Mouse (Mus musculus) lung, postnatal 36 days (tissue): Measurements from ENCODE around the gene Fcho1.
"Not testable (repeated sequence)": the region's sequence is repeated elsewhere in the genome, so short reads cannot be mapped to it uniquely, and the experiment has no call there.

Source experiments
- DNase-seq: peaks from one replicate; pipeline ENCODE4 v3.0.0; 2022; ENCODE audit warnings: mixed read lengths

Fcho1 gene

DNA sequence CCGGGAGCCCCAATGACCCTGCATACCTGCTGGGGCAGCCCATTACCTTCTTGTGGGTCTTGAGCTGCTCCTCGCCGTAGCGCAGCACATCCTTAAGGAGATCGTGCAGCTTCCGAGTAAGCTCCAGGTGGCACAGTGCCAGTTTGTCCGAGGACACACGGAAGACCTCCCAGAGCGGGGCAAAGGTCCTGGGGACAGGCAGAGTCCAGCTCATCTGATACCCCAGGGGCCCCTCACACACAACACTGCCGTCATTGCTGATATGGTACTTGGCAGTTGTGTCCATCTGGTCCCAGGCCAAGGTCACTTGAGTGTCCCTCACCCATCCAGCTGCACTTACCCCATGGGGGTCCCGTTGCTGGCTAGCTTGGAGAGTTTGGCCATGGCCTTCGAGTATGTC lies 8.4 kb downstream of the Fcho1 start:
- DNase-seq = no peak

DNA sequence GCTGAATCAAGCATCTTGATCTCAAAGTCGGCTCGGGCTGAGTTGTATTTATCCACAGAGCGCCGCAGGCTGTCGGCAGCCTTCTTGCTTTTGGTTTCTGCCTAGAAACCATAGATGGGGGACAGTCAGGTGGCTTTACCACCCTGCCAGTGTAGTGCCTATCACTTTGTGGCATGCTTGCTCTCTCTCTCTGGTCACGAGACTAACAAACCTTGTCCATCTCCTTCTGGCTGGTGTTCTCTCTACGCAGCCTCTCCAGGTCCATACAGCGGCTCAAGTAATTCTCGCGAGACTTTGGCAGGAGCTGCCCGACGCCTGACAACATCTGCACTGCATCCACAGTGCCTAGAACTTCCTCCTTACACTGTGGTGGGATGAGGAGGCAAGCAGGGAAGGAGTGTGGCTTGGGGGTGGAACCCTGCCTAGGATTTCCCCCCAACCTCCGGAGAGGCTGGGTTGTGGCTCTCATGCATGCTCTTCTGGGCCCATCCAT lies 8.9 kb downstream of the Fcho1 start:
- DNase-seq = no peak

GRCm38 (mm10) chr8:71715531-71715930 lies 10.0 kb downstream of the Fcho1 start:
- DNase-seq = no peak

DNA sequence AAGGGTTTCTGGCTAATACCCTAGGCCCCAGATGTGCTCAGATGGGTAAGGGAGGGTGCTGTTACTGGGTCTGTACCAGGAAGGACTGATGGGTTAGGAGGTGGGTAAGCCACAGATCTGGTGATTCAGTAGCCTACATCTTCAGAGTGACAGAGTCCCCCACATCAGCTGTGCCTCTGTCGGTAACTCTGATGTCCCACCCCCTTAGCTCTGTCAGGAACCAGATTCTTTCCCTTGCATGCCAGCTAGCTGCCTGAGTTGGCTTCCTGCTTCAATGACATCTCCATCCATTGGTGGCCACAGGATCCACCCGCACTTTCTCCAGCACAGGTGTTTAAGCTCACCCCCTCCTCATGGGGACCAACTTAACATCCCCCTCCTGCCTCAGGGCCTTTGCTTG lies 13.9 kb downstream of the Fcho1 start:
- no peak for DNase-seq

DNA sequence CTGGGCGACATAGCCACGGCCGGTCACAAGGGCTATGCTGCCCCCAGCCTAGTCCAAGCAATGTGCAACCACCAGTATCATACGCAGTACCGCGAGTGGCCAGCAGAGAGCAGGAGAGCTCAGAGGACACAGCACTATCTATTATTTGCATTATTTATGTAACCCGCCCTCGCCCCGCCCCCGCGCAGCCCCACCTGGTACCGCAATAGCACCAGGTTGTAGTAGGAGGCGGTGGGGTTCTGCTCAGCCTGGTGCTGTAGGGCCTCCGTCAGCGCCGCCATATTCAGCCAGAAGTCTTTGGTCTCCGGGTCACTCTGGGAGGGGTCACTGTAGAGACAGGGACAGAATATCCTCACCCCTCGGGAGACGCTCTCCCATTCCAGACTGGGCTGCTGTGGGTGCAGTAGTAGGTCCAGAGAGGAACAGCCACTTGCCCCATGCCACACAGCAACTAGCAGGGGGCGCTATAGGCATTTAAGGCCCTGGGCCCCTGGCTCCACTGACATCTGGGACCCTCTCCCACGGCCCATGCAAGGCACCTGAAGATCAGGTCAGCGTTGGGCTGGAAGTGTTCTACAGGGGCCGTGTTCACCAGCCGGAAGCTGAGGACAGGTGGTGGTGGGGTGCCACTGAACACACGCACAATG lies 15.6 kb downstream of the Fcho1 start:
- peak; percentile 93 for DNase-seq

- no peak for DNase-seq
These were observed 16.2 kb downstream of the Fcho1 start for GRCm38 (mm10) chr8:71709134-71709799.

DNA sequence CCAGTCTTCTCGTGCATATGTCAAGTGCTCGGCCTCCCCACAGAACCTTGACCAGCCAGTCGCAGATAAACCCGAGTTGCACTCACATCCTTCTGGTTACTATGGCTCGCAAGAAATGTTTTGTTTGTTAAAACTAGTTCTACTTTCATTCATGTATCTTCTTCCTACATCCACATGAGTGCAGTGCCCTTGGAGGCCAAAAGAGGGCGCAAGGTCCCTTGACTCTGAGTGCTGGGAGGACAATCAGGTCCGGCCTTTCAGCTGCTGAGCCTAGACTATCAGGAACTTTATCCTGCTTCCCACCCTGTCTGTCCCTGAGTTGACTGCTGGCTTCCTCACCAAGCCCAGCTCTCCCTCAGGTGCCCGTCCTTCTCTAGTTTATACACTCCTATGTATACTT lies 17.6 kb downstream of the Fcho1 start:
- peak; percentile 71 for DNase-seq

- not testable (repeated sequence) for DNase-seq
These were observed 22.1 kb downstream of the Fcho1 start for GRCm38 (mm10) chr8:71703400-71703799.

DNA sequence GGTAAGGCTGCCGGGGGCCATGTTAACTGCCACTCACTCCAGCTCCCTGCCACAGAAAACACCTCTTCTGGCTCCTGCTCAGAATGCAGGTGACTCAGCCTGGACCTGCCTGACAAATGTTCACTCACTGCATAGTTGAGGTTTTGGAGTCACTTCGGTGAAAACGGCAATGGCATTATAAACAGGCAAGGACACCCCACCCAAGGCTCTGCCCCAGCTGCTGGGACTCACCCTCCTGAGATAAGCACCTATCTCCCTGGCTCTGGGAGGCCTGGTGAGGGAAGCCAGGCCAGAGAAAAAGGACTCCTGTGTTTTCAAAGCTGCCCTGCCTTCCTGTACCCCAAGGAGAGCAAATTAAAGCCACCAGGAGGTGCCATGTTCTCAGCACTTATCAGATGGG lies 22.6 kb downstream of the Fcho1 start:
- no peak for DNase-seq

- peak; percentile 21 for DNase-seq
These were observed 23.5 kb downstream of the Fcho1 start for GRCm38 (mm10) chr8:71702087-71702432.

DNA sequence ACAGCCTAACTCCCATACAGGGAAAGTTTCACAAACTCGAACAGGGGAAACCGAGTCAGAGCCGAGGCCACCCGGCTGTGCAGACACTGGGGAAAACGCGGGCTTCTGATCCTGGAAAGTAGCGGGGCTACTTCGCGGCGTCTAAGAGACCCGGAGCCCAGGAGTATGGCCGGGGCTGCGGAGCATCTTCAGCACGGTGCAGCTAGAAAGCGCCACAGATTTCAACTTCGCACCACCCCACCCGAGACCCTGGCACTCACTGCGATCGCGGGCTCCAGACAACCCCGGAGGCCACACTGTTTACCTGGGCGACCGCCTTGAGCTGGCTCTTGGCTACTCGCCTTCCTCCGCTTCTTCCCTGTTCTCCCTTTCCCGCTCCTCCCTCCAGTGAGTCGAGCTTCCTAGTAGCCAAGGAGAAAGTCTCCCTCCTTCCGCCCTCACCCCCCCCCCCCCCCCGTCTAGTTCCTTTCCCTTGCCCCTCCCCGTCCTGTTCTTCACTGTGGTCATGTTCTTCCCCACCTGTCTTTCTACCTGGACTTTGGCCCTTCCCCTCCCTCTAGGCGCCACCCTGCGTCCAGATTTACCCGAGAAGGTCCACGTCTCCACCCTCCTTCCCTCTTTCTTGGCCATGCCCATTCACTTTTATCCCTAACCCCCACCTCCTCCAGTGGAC lies 24.0 kb downstream of the Fcho1 start, which contains the start of gene B3gnt3:
Gene B3gnt3 (minus strand): TSS at position 376 of the 673 bp plus-strand sequence.
- DNase-seq = peak; percentile 8

DNA sequence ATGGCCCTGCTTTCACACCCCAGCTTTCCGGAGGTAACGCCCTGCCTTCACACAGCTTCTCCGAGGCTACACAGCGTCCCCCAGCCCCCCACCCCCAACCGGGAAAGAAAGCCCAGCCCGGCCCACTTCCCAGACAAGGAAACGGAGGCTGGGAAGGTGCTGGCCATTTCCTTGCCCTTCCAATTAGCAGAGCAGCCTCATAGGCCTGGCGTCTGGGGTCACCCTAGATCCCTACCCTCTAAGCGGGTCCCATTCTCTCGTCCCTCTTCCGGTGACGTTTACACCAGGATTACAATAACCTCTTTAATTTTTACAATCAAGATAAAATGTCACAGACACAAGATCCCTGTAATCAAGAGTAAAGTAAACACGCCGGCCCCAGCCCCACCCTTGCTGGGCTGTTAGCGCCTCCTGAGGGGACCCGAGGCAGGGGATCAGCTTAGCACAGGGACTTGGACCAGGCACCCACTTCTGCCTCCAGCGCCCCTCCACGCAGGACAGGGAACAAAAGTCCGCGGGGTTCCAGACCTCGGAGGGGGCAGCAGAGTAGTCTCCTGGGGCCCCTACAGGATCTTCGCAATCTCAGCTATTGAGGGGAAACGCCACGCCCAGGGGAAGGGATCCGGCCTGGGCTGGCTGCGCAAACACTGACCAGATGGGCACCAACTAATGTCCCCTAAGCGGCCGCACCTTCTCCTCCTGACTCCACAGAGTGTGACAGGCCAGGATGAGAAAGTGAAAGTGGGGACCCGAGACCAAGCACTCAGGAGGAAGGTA lies 24.8 kb downstream of the Fcho1 start:
- peak; percentile 68 for DNase-seq

DNA sequence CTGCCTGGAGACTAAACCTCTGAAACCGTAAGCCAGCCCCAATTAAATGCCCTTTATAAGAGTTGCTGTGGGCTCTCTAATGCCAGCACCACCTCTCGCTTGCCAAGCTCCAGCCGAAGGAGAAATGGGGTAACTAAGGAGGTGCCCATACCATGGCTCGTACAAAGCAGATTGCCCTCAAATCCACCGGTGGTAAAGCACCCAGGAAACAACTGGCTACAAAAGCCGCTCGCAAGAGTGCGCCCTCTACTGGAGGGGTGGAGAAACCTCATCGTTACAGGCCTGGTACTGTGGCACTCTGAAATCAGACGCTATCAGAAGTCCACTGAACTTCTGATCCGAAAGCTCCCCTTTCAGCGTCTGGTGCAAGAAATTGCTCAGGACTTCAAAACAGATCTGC lies 30.1 kb downstream of the Fcho1 start:
- not testable (repeated sequence) for DNase-seq

DNA sequence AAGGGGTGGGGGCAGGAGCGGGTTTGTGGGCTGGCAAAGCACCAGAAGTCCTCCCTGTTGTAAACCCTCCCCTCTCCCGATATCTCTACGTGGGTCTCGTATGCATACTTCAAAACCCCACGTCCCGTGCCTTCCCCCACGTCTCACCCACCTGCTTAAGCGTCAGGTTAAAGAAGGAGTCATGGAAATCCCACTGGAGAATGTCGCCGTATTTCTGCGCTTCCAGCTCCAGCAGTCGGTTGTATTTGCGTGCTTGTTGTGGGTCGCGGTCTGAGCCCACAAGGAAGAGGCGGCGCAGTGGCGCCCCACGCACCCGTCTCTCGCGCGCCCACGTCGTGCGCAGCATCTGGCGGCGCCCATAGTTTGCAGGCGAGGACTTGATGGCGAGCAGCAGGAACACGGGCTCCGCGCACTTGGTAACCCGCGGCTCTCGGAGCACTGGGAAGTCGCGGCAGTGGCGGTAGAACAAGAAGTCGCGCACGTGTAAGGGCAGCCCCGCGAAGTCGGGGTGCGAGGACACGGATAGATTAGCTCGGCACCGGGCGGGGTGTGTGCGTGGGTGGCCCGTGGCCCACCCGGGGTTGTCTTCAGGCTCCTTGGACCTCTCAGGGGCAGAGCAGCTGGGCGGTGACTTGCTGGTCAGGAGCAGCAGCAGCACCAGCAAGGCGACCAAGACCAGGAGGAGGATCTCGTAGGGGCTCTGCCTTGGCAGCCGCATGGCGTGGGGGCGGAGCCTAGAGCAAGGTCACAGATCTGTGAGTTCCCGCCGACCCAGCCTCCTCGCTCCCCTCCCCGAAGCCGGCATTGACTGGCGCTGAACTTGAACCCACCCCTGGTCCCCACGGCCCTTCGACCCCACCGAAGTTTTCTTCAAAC lies 32.1 kb downstream of the Fcho1 start:
- DNase-seq = no peak

GRCm38 (mm10) chr8:71692509-71692908 lies 33.0 kb downstream of the Fcho1 start:
- DNase-seq = no peak

GRCm38 (mm10) chr8:71689028-71689427 lies 36.5 kb downstream of the Fcho1 start, which contains the start of gene Insl3:
Gene Insl3 (plus strand): TSS chr8:71689214.
- no peak for DNase-seq

- no peak for DNase-seq
These were observed 37.9 kb downstream of the Fcho1 start for GRCm38 (mm10) chr8:71687616-71688015.

- DNase-seq = no peak
These were observed 39.3 kb downstream of the Fcho1 start for GRCm38 (mm10) chr8:71686143-71686734.

- DNase-seq = no peak
These were observed 39.9 kb downstream of the Fcho1 start for GRCm38 (mm10) chr8:71685573-71685972.

DNA sequence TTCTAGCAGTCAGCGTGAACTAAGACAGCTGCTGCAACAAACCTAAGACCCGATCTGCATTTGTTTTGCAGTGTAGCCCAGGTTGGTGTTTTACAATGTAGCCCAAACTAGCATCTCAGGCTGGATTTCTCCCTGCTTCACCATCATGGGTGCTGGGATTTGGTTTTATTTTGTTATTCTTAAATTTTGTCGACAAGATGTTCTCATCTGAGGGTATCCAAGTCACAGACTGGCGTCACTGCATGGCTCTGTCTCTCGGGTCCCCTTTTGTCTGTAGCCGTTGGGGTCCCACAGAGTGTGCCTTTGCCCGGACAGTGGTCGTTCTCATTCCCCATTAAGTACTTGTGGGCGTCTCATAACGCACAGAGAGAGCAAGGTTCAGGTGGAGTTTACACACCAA lies 40.8 kb downstream of the Fcho1 start:
- DNase-seq = no peak

DNA sequence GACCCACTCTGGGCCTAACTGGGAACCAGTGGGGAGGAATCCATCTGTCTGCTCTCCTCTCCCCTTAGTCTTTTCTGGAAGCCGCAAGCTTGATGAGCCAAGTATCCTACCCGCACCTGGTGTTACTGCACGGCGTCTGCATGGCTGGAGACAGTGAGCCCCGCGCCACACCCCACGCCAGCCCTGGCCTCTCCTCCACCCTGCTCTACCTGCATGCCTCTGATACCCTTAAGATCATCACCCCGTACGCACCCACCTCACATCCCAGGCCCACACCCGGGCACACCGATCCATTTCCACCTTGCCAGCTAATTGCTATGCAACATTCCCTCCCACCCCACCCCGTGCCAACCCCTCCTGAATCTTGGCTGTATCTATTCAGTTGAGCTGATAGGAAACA lies 42.7 kb downstream of the Fcho1 start:
- DNase-seq = no peak
